18 mouse cellular contexts compared by ENCODE assay signal in genomic region chr17:13687656-13688055, GRCm38 (mm10).
DNase-seq lines count a peak whose midpoint lies in the region; ATAC-seq lines count a peak whose summit lies in the region.
"Had no signal": no experiment of that assay in that cellular context is flagged by ENCODE, and none has a peak within 500 bp of the region (broad histone marks: within the 10 kb centered on the region; RNA-seq: fewer than 3 reads in every experiment).

No protein-coding gene starts in this region.

- H3K9ac ChIP-seq in kidney, embryonic 15.5 days, result no peak overlapping the region
- H3K9ac ChIP-seq: embryonic facial prominence, embryonic 12.5 days; liver, embryonic 14.5 days; neural tube, embryonic 12.5 days had no signal

- peak; percentile 75 for DNase-seq in kidney, adult 11 months
- peak; percentile 33 for DNase-seq in ovary, postnatal 14 days (ENCODE audit: low spot score)
- DNase-seq in ovary, adult 18-20 months (ENCODE audit: low spot score), result no peak
- DNase-seq in kidney, postnatal 10 days, result peak; percentile 72
- no peak for DNase-seq in urinary bladder, postnatal 4 days (ENCODE audit: low spot score in 2 of 2)
- no peak for DNase-seq in spleen, postnatal 36 days (ENCODE audit: low spot score in 2 of 2)
- DNase-seq: cerebellum, postnatal 36 days; heart, postnatal 10 days; layer of hippocampus, postnatal 36 days; left cerebral cortex, postnatal 4 days; right cerebral cortex, postnatal 4 days; thymus, adult 2 months had no signal

- H3K27ac ChIP-seq in kidney, embryonic 15.5 days, result no peak overlapping the region
- H3K27ac ChIP-seq: embryonic facial prominence, embryonic 12.5 days; liver, embryonic 14.5 days; neural tube, embryonic 12.5 days had no signal

- no peak for ATAC-seq in kidney, embryonic 15.5 days (replicated peaks; ENCODE audit: low FRiP score)
- ATAC-seq: forebrain, embryonic 14.5 days had no signal

- peaks cover 22% of the 10 kb centered on the region for H3K4me1 ChIP-seq in kidney, embryonic 15.5 days

- no peaks in the 10 kb centered on the region for H3K27me3 ChIP-seq in kidney, embryonic 15.5 days
- H3K27me3 ChIP-seq: embryonic facial prominence, embryonic 12.5 days; neural tube, embryonic 12.5 days had no signal

- H3K4me2 ChIP-seq in kidney, embryonic 15.5 days, result no peak overlapping the region
- H3K4me2 ChIP-seq: embryonic facial prominence, embryonic 12.5 days; neural tube, embryonic 12.5 days had no signal

- H3K36me3 ChIP-seq in kidney, embryonic 15.5 days, result no peaks in the 10 kb centered on the region
- H3K36me3 ChIP-seq: embryonic facial prominence, embryonic 12.5 days; neural tube, embryonic 12.5 days had no signal

- H3K9me3 ChIP-seq in kidney, embryonic 15.5 days (replicated peaks), result no peaks in the 10 kb centered on the region
- H3K9me3 ChIP-seq: embryonic facial prominence, embryonic 12.5 days; megakaryocyte, embryonic 14.5 days; neural tube, embryonic 12.5 days had no signal

- no peak overlapping the region for H3K4me3 ChIP-seq in kidney, embryonic 15.5 days (replicated peaks)
- H3K4me3 ChIP-seq: embryonic facial prominence, embryonic 12.5 days; megakaryocyte, embryonic 14.5 days; neural tube, embryonic 12.5 days had no signal

- 76% methylated on average over 1 of the region's 1 CpGs for WGBS in kidney, embryonic 15.5 days

Comparison
In these comparisons a context has a peak if more than half of its experiments do, and no peak if none do; other contexts are left out.
1. DNase-seq: peak in kidney, adult 11 months (single experiment), ovary, postnatal 14 days (single experiment) and kidney, postnatal 10 days (single experiment); none in ovary, adult 18-20 months (single experiment), urinary bladder, postnatal 4 days (0 of 2) and spleen, postnatal 36 days (0 of 2).